Comparison of ENCODE assay signal across 16 mouse cellular contexts in the genomic region with DNA sequence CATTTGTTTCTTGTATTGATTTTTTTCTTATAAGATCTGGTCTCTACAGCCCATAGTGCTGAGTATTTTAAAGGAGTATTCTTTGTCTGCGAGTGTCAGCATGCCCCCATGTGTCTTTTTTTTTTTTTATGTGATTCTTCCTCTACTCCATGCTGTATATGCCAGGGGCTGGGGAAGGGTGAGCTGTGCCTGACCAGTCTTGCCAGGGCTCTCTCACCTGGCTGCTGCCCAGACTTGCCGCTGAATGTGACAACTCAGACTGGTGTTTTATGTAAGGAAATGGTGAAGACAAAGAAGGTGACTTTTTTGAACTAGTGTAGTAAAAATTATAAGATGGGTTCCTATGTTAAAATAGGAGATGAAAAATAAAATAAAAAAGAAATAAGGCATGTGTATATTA.
A peak's percentile ranks its signal among the peaks of the same experiment; 100 is the strongest.
DNase-seq lines count a peak whose midpoint lies in the region; TF ChIP-seq lines count a peak whose summit lies in the region.
"Had no signal": no experiment of that assay in that cellular context is flagged by ENCODE, and none has a peak within 500 bp of the region (broad histone marks: within the 10 kb centered on the region; RNA-seq: fewer than 3 reads in every experiment).

No protein-coding gene starts in this region.

- peak; percentile 70 for DNase-seq in gastrocnemius, adult 2 months
- DNase-seq in gastrocnemius, postnatal 25 days, result no peak
- peak; percentile 13 for DNase-seq in left cerebral cortex, postnatal 4 days
- DNase-seq in left cerebral cortex, postnatal 14 days (ENCODE audit: low spot score in 2 of 2), result no peak
- DNase-seq in brain, adult 2 months (ENCODE audit: low read depth, low spot score), result peak; percentile 48
- DNase-seq in cerebellum, postnatal 14 days, result peak; percentile 57 to 71
- DNase-seq in lung, postnatal 25 days (ENCODE audit: low spot score), result no peak
- DNase-seq: adrenal gland, adult 8-10 months; forebrain, postnatal 0 days; kidney, adult 8-10 months; kidney, postnatal 36 days; lung, postnatal 36 days; spleen, adult 18-20 months had no signal

- intact Hi-C loops in gastrocnemius, adult 2 months (cut with DNase I), result no loop called here
- intact Hi-C loops in left cerebral cortex, postnatal 4 days (cut with DNase I), result no loop called here
- intact Hi-C loops in left cerebral cortex, postnatal 14 days (cut with DNase I), result no loop called here

- H3K4me3 ChIP-seq in gastrocnemius, adult 2 months, result no peak overlapping the region
- H3K4me3 ChIP-seq: embryonic facial prominence, embryonic 13.5 days; limb, embryonic 15.5 days; stomach, embryonic 15.5 days had no signal

- peak overlapping the region; percentile 87 for H3K27ac ChIP-seq in gastrocnemius, adult 2 months
- H3K27ac ChIP-seq: embryonic facial prominence, embryonic 13.5 days; limb, embryonic 15.5 days; stomach, embryonic 15.5 days had no signal

- no peak for TF ChIP-seq CTCF in gastrocnemius, adult 2 months (IDR thresholded peaks at IDR 0.05)

Comparison
In these comparisons a context has a peak if more than half of its experiments do, and no peak if none do; other contexts are left out.
1. DNase-seq: peak in gastrocnemius, adult 2 months (single experiment), left cerebral cortex, postnatal 4 days (single experiment), brain, adult 2 months (single experiment) and cerebellum, postnatal 14 days (2 of 2); none in gastrocnemius, postnatal 25 days (single experiment), left cerebral cortex, postnatal 14 days (0 of 2) and lung, postnatal 25 days (single experiment).